Mouse (Mus musculus) heart, postnatal 0 days (tissue): ENCODE data around the gene Edem1.

Experiments used
- CTCF ChIP-seq: IDR thresholded peaks from 2 replicates; pipeline ENCODE4 v1.5.1; 2016; ENCODE audit warnings: antibody characterized with exemption, control low read depth, low read depth
- EP300 ChIP-seq: IDR thresholded peaks from 2 replicates; pipeline ENCODE4 v1.6.1; 2016; ENCODE audit warnings: antibody characterized with exemption, low read depth

GRCm38 (mm10) chr6:108844771-108845170 lies 16.3 kb downstream of the Edem1 start:
- TF ChIP-seq CTCF (no peak), EP300 (no peak)
